In genomic region chr7:120803268-120803667, GRCm38 (mm10) we compare ENCODE assay signal across 47 mouse cellular contexts. TPM values are rescaled to one million over a fixed set of nuclear protein-coding genes. Genes with fewer than 3 reads are reported as not detected.
"Had no signal": no experiment of that assay in that cellular context is flagged by ENCODE, and none has a peak within 500 bp of the region (broad histone marks: within the 10 kb centered on the region; RNA-seq: fewer than 3 reads in every experiment).

No protein-coding gene starts in this region.

- H3K4me1 ChIP-seq: heart, embryonic 10.5 days; heart, embryonic 12.5 days; heart, embryonic 13.5 days; heart, embryonic 15.5 days; hindbrain, embryonic 10.5 days; hindbrain, embryonic 12.5 days; hindbrain, embryonic 13.5 days; hindbrain, embryonic 15.5 days; intestine, embryonic 15.5 days; kidney, embryonic 15.5 days had no signal

- H3K27me3 ChIP-seq: hindbrain, embryonic 12.5 days; hindbrain, embryonic 15.5 days; intestine, embryonic 15.5 days had no signal

- ATAC-seq: hindbrain, embryonic 16.5 days; hindbrain, postnatal 0 days; inflammation-experienced regulatory T-cells, adult 6 months; intestine, embryonic 15.5 days; intestine, embryonic 16.5 days; intestine, postnatal 0 days had no signal

- H3K27ac ChIP-seq: heart, embryonic 10.5 days; heart, embryonic 13.5 days; heart, embryonic 15.5 days; hindbrain, embryonic 10.5 days; hindbrain, embryonic 12.5 days; hindbrain, embryonic 13.5 days; hindbrain, embryonic 14.5 days; hindbrain, embryonic 15.5 days; hindbrain, postnatal 0 days; intestine, embryonic 15.5 days; kidney, embryonic 15.5 days; kidney, postnatal 0 days; layer of hippocampus, adult 2 months had no signal

- DNase-seq: heart, postnatal 10 days; heart, postnatal 14 days; heart, postnatal 36 days; heart, postnatal 4 days; kidney, adult 11 months; kidney, adult 18-20 months; kidney, adult 2 months; kidney, adult 8-10 months; kidney, adult 9 months; kidney, postnatal 10 days; kidney, postnatal 14 days; kidney, postnatal 25 days; kidney, postnatal 36 days; kidney, postnatal 4 days; layer of hippocampus, adult 9-11 months had no signal

- H3K4me3 ChIP-seq: heart, embryonic 10.5 days; heart, embryonic 12.5 days; heart, embryonic 13.5 days; heart, embryonic 15.5 days; hindbrain, embryonic 10.5 days; hindbrain, embryonic 12.5 days; hindbrain, embryonic 13.5 days; hindbrain, embryonic 15.5 days; intestine, embryonic 15.5 days; kidney, embryonic 15.5 days; layer of hippocampus, adult 2 months had no signal

- H3K36me3 ChIP-seq: heart, embryonic 10.5 days; heart, embryonic 12.5 days; heart, embryonic 13.5 days; heart, embryonic 15.5 days; hindbrain, embryonic 10.5 days; hindbrain, embryonic 12.5 days; hindbrain, embryonic 13.5 days; hindbrain, embryonic 15.5 days; intestine, embryonic 15.5 days; kidney, embryonic 15.5 days had no signal

RNA-seq across cellular contexts. Expression of gene Gm5737, which starts 8.9 kb away (rescaled TPM):
- total RNA-seq: heart, postnatal 10 days; heart, postnatal 25 days; heart, postnatal 4 days; hematopoietic stem cell, adult 5-6 weeks; layer of hippocampus, postnatal 14 days; layer of hippocampus, postnatal 25 days; left cerebral cortex, adult 18-20 months had no signal
- polyA plus RNA-seq: heart, embryonic 10.5 days; heart, embryonic 11.5 days; heart, embryonic 12.5 days; heart, embryonic 13.5 days; heart, embryonic 14.5 days; heart, embryonic 15.5 days; heart, embryonic 16.5 days; heart, postnatal 0 days; hindbrain, embryonic 10.5 days; hindbrain, embryonic 11.5 days; hindbrain, embryonic 12.5 days; hindbrain, embryonic 13.5 days; hindbrain, embryonic 14.5 days; inflammation-experienced regulatory T-cells, adult 6 months; intestine, embryonic 14.5 days; intestine, embryonic 15.5 days; intestine, embryonic 16.5 days; intestine, postnatal 0 days; kidney, adult 2 months; kidney, embryonic 14.5 days; kidney, embryonic 15.5 days; kidney, embryonic 16.5 days; kidney, postnatal 0 days; large intestine, adult 2 months had no signal
